Mouse (Mus musculus) liver, embryonic 14.5 days (tissue): ENCODE data around the gene Gjb2.

ENCODE experiments used
- CTCF ChIP-seq: IDR thresholded peaks from 2 replicates; pipeline ENCODE4 v1.5.1; 2016; ENCODE audit warnings: antibody characterized with exemption, low read depth, control low read depth
- EP300 ChIP-seq: IDR thresholded peaks from 2 replicates; pipeline ENCODE4 v1.6.1; 2016; ENCODE audit warnings: antibody characterized with exemption, low read depth

GRCm38 (mm10) chr14:57057204-57057562, 47.3 kb downstream of the Gjb2 start:
- TF ChIP-seq CTCF = no peak
- no peak for TF ChIP-seq EP300
